In the genomic region with DNA sequence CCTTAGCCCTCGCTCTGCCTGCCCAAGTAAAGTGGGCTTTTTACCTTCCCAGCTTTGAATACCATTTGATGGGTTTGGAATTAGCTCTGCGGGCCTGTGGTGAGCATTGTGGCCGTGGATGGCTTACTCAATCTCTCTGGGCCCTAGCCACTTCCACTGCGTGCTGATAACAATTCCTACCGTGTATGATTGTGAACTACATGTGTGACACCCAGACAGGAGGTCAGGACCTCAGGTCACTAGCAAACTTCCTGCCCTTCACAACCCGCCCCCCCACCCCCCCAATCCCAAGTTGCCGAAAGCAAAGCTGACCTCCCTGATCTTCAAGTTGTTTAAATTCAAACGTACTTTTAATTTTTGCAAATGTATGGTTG, we compare ENCODE assay signal across 9 mouse cellular contexts.
DNase-seq lines count a peak whose midpoint lies in the region; ATAC-seq and TF ChIP-seq lines count a peak whose summit lies in the region.
"Had no signal": no experiment of that assay in that cellular context is flagged by ENCODE, and none has a peak within 500 bp of the region (broad histone marks: within the 10 kb centered on the region; RNA-seq: fewer than 3 reads in every experiment).

No protein-coding gene starts in this region.

- ATAC-seq in kidney, embryonic 16.5 days (ENCODE audit: low FRiP score, low TSS enrichment), result no peak
- no peak for ATAC-seq in limb, embryonic 14.5 days (ENCODE audit: low FRiP score, low read depth)
- ATAC-seq in neural tube, embryonic 13.5 days (ENCODE audit: low read depth), result 0 out of 2 replicates have a peak, but pooled peaks have one; percentile 14

- DNase-seq in kidney, postnatal 10 days, result no peak
- no peak for DNase-seq in limb, embryonic 14.5 days (ENCODE audit: low spot score)
- DNase-seq in adrenal gland, adult (ENCODE audit: inconsistent age in 2 of 2, low spot score in 1 of 2), result no peak
- DNase-seq in spleen, postnatal 10 days (ENCODE audit: low spot score in 2 of 2), result no peak
- DNase-seq in urinary bladder, adult 18-20 months (ENCODE audit: low spot score in 2 of 2), result no peak
- DNase-seq: spleen, adult 18-20 months had no signal

- no peak overlapping the region for H3K27ac ChIP-seq in kidney, embryonic 16.5 days (ENCODE audit: low read length)
- peak overlapping the region; percentile 73 for H3K27ac ChIP-seq in embryonic fibroblast, embryonic 13.5 days (ENCODE audit: insufficient read depth, low read length)
- no peak overlapping the region for H3K27ac ChIP-seq in limb, embryonic 14.5 days (replicated peaks; ENCODE audit: low read depth, low read length)
- H3K27ac ChIP-seq in neural tube, embryonic 13.5 days (replicated peaks), result peak overlapping the region; percentile 73; the same call in 1 of the 2 replicates

- no peaks in the 10 kb centered on the region for H3K27me3 ChIP-seq in kidney, embryonic 16.5 days (ENCODE audit: insufficient read depth, low read length)
- H3K27me3 ChIP-seq in limb, embryonic 14.5 days (ENCODE audit: control insufficient read depth, insufficient read depth, low read length), result no peaks in the 10 kb centered on the region
- H3K27me3 ChIP-seq in neural tube, embryonic 13.5 days, result no peaks in the 10 kb centered on the region

- H3K9me3 ChIP-seq in kidney, embryonic 16.5 days (ENCODE audit: low read length), result peaks cover 7% of the 10 kb centered on the region
- H3K9me3 ChIP-seq in limb, embryonic 14.5 days (ENCODE audit: control insufficient read depth, low read length), result no peaks in the 10 kb centered on the region
- H3K9me3 ChIP-seq in neural tube, embryonic 13.5 days, result peaks cover 5% of the 10 kb centered on the region; the same call in 1 of the 2 replicates

- H3K36me3 ChIP-seq in kidney, embryonic 16.5 days (ENCODE audit: insufficient read depth, low read length), result no peaks in the 10 kb centered on the region
- no peaks in the 10 kb centered on the region for H3K36me3 ChIP-seq in limb, embryonic 14.5 days (ENCODE audit: control insufficient read depth, insufficient read depth, low read length)
- H3K36me3 ChIP-seq in neural tube, embryonic 13.5 days, result no peaks in the 10 kb centered on the region

- peak overlapping the region; percentile 42 for H3K4me2 ChIP-seq in kidney, embryonic 16.5 days (replicated peaks; ENCODE audit: low read depth, low read length)
- 0 out of 2 replicates have a peak overlapping the region, but pooled peaks have one; percentile 25 for H3K4me2 ChIP-seq in limb, embryonic 14.5 days (replicated peaks; ENCODE audit: low read depth, low read length, severe bottlenecking)
- peak overlapping the region; percentile 49 for H3K4me2 ChIP-seq in neural tube, embryonic 13.5 days

- WGBS in kidney, embryonic 16.5 days, result 49% methylated on average over 8 of the region's 8 CpGs
- WGBS in limb, embryonic 14.5 days, result 38% methylated on average over 8 of the region's 8 CpGs
- WGBS in neural tube, embryonic 13.5 days, result 59% methylated on average over 8 of the region's 8 CpGs

- no peak for TF ChIP-seq CTCF in embryonic fibroblast, embryonic 13.5 days (IDR thresholded peaks at IDR 0.05; ENCODE audit: borderline replicate concordance, insufficient read depth, low read length)

- TF ChIP-seq POLR2A in embryonic fibroblast, embryonic 13.5 days (IDR thresholded peaks at IDR 0.05; ENCODE audit: low read depth, low read length), result no peak
- TF ChIP-seq POLR2A in limb, embryonic 14.5 days (IDR thresholded peaks at IDR 0.05; ENCODE audit: borderline replicate concordance, extremely low read depth, insufficient read depth, insufficient read length), result no peak

- H3K4me1 ChIP-seq in kidney, embryonic 16.5 days (ENCODE audit: insufficient read depth, low read length), result peaks cover 22% of the 10 kb centered on the region
- H3K4me1 ChIP-seq in embryonic fibroblast, embryonic 13.5 days (ENCODE audit: control insufficient read depth, insufficient read depth, low read length), result peaks cover 5% of the 10 kb centered on the region; the same call in 1 of the 2 replicates
- H3K4me1 ChIP-seq in limb, embryonic 14.5 days (ENCODE audit: control insufficient read depth, insufficient read depth, low read length), result peaks cover 17% of the 10 kb centered on the region
- peaks cover 23% of the 10 kb centered on the region for H3K4me1 ChIP-seq in neural tube, embryonic 13.5 days (replicated peaks)

- no peak overlapping the region for H3K4me3 ChIP-seq in kidney, embryonic 16.5 days (ENCODE audit: low read length)
- H3K4me3 ChIP-seq in embryonic fibroblast, embryonic 13.5 days (ENCODE audit: insufficient read depth, low read length), result no peak overlapping the region
- no peak overlapping the region for H3K4me3 ChIP-seq in limb, embryonic 14.5 days (replicated peaks; ENCODE audit: low read length)
- no peak overlapping the region for H3K4me3 ChIP-seq in neural tube, embryonic 13.5 days

- peak overlapping the region; percentile 3; the same call in 1 of the 2 replicates for H3K9ac ChIP-seq in kidney, embryonic 16.5 days (replicated peaks; ENCODE audit: low read length)
- no peak overlapping the region for H3K9ac ChIP-seq in limb, embryonic 14.5 days (ENCODE audit: low read depth, low read length, severe bottlenecking)
- no peak overlapping the region for H3K9ac ChIP-seq in neural tube, embryonic 13.5 days

Comparison
In these comparisons a context has a peak if more than half of its experiments do, and no peak if none do; other contexts are left out.
1. H3K27ac ChIP-seq: peak in embryonic fibroblast, embryonic 13.5 days (single experiment) and neural tube, embryonic 13.5 days (single experiment); none in kidney, embryonic 16.5 days (single experiment) and limb, embryonic 14.5 days (single experiment).
2. Peak in every context shown above with its lines, with median percentiles within 50 percentile points of each other: H3K4me2 ChIP-seq.